Mouse (Mus musculus) spleen, adult 2 months (tissue): ENCODE results near the gene Ip6k1. TPM values are rescaled to one million over a fixed set of nuclear protein-coding genes. Genes with fewer than 3 reads are reported as not detected.

ENCODE experiments used
- DNase-seq, 2 experiments: peaks; one replicate each; pipeline versions ENCODE4 v3.0.0 to v3.0.0-alpha.2; 2012 to 2021; ENCODE audit warnings: low spot score in 2 of 2, low read depth in 1 of 2
- H3K27ac ChIP-seq: fragments of 200-500 bp; 2 replicates; pipeline ENCODE4 v1.5.1; 2012; ENCODE audit warnings: low read length, inconsistent platforms; ENCODE audit not compliant: insufficient read depth
- H3K27me3 ChIP-seq: fragments of 200-500 bp; 2 replicates; pipeline ENCODE4 v1.6.1; 2012; ENCODE audit warnings: mild to moderate bottlenecking, moderate library complexity, low read length, inconsistent platforms; ENCODE audit not compliant: control insufficient read depth, insufficient read depth
- H3K36me3 ChIP-seq: fragments of 200-500 bp; 2 replicates; pipeline ENCODE4 v1.6.1; 2012; ENCODE audit warnings: mild to moderate bottlenecking, low read length, inconsistent platforms; ENCODE audit not compliant: control insufficient read depth, insufficient read depth
- H3K4me1 ChIP-seq: fragments of 200-500 bp; 2 replicates; pipeline ENCODE4 v1.6.1; 2011; ENCODE audit warnings: inconsistent platforms; ENCODE audit not compliant: control insufficient read depth, insufficient read depth, insufficient read length
- H3K4me3 ChIP-seq: fragments of 200-500 bp; 2 replicates; pipeline ENCODE4 v1.5.1; 2011; ENCODE audit warnings: mild to moderate bottlenecking, inconsistent platforms; ENCODE audit not compliant: insufficient read depth, insufficient read length; ENCODE audit errors: extremely low read depth
- CTCF ChIP-seq: fragments of 200-500 bp; IDR thresholded peaks from 2 replicates; pipeline ENCODE4 v1.5.1; 2011; ENCODE audit warnings: mild to moderate bottlenecking, inconsistent platforms; ENCODE audit not compliant: insufficient read depth, insufficient read length, insufficient replicate concordance; ENCODE audit errors: extremely low read depth
- POLR2A ChIP-seq: fragments of 200-500 bp; IDR thresholded peaks from 2 replicates; pipeline ENCODE4 v1.6.1; 2011; ENCODE audit warnings: low read depth, low read length, inconsistent platforms
- WGBS: fragments of 180-500 bp; shearing (Covaris S2); methylation state at CpG from one replicate; pipeline ENCODE4 v1.1.7; 2018; 5-methylcytosine and 5-hydroxymethylcytosine counted together
- polyA plus RNA-seq: library from polyadenylated mRNA; depleted of rRNA; stranded (reverse); fragments of >200 nt; gene quantifications from 2 replicates; pipeline ENCODE4 v1.2.3, GENCODE M21; 2012

Ip6k1 gene
- polyA plus RNA-seq, 1 experiment = 118 TPM

DNA sequence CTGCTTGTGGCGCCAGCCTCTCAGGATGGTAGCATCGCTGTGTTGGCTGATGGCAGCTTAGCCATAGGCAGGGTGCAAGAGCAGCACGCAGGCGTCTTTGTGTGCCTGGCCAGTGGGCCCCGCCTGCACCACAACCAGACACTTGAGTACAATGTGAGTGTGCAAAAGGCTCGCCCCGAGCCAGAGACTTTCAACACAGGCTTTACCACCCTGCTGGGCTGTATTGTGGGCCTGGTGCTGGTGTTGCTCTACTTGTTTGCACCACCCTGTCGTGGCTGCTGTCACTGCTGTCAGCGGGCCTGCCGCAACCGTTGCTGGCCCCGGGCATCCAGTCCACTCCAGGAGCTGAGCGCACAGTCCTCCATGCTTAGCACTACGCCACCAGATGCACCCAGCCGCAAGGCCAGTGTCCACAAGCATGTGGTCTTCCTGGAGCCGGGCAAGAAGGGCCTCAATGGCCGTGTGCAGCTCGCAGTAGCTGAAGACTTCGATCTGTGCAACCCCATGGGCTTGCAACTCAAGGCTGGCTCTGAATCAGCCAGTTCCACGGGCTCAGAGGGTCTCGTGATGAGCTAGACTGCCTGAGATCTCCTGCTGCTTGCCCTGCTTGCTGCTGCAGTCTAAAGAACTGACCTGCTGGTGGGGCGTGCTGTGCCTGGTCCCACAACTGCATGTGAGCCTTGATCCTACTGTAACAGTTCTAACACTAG lies 52.2 kb downstream of the Ip6k1 start:
- WGBS = 96% methylated on average over 22 of the region's 22 CpGs
- TF ChIP-seq POLR2A = no peak
- no peak for TF ChIP-seq CTCF
- Histone ChIP-seq H3K36me3 (peaks cover 51% of the 10 kb centered on the region), H3K4me1 (peaks cover 6% of the 10 kb centered on the region; the same call in 1 of the 2 replicates), H3K4me3 (no peak overlapping the region), H3K27ac (no peak overlapping the region), H3K27me3 (no peaks in the 10 kb centered on the region)
- DNase-seq = no peak

GRCm38 (mm10) chr9:108055061-108055460 lies 52.8 kb downstream of the Ip6k1 start:
- no peak overlapping the region for H3K27ac ChIP-seq
- no peaks in the 10 kb centered on the region for H3K27me3 ChIP-seq
- peaks cover under 1% of the 10 kb centered on the region; the same call in 1 of the 2 replicates for H3K4me1 ChIP-seq
- peaks cover 56% of the 10 kb centered on the region for H3K36me3 ChIP-seq
- no peak for TF ChIP-seq POLR2A
- TF ChIP-seq CTCF = no peak
- H3K4me3 ChIP-seq = no peak overlapping the region
- WGBS = 42% methylated on average over 1 of the region's 1 CpGs
- no peak for DNase-seq

GRCm38 (mm10) chr9:108055661-108056237 lies 53.4 kb downstream of the Ip6k1 start:
- no peak overlapping the region for H3K4me3 ChIP-seq
- 92% methylated on average over 6 of the region's 6 CpGs for WGBS
- no peaks in the 10 kb centered on the region for H3K27me3 ChIP-seq
- H3K27ac ChIP-seq = no peak overlapping the region
- DNase-seq = no peak
- peaks cover 57% of the 10 kb centered on the region for H3K36me3 ChIP-seq
- no peaks in the 10 kb centered on the region for H3K4me1 ChIP-seq
- no peak for TF ChIP-seq CTCF
- no peak for TF ChIP-seq POLR2A

GRCm38 (mm10) chr9:108056361-108057261 lies 54.3 kb downstream of the Ip6k1 start:
- H3K36me3 ChIP-seq = peaks cover 55% of the 10 kb centered on the region
- no peak for DNase-seq
- H3K27me3 ChIP-seq = no peaks in the 10 kb centered on the region
- WGBS = 93% methylated on average over 28 of the region's 28 CpGs
- TF ChIP-seq CTCF (no peak), POLR2A (no peak)
- H3K4me3 ChIP-seq = no peak overlapping the region
- H3K27ac ChIP-seq = no peak overlapping the region
- no peaks in the 10 kb centered on the region for H3K4me1 ChIP-seq

DNA sequence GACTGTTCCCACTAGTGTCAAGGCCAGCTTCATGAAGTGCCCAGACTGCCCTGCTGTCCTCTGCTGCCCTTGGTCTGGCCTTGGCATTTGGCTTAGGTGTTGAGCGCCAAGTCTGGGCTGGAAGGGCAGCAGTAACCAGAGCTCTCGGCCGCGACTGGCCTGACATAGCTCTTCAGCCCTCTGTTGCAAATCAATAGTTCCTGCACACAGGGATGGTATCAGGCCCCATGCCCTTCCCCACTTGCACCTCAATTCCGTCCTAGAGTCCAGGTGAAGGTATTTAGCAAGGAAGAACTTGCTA lies 54.9 kb downstream of the Ip6k1 start:
- DNase-seq = no peak
- Histone ChIP-seq H3K4me1 (no peaks in the 10 kb centered on the region), H3K27ac (no peak overlapping the region), H3K36me3 (peaks cover 57% of the 10 kb centered on the region), H3K27me3 (no peaks in the 10 kb centered on the region), H3K4me3 (no peak overlapping the region)
- WGBS = over 99% methylated on average over 5 of the region's 5 CpGs
- no peak for TF ChIP-seq POLR2A
- TF ChIP-seq CTCF = no peak

DNA sequence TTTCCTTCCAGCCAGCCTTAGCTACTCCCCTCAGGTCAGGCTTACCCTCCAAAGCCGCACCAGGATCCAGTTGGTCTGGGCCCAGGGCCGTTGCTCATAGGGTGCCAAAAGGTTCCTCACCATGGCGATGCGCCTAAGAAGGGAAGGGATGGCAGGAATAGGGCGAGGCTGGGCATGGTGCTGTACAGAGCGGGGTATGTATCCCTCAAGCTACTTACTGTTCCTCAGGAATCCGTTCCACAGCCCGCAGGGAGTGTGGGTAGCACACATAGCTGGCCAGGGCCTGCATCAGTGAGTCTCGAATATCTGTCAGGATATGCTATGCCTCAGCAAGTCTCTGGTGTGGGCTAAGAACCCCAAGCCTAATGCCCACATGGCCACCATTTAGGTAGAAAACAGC lies 56.0 kb downstream of the Ip6k1 start:
- no peaks in the 10 kb centered on the region for H3K4me1 ChIP-seq
- peak in 1 of 2 experiments; percentile 2 for DNase-seq

More for the DNA sequence above, 56.0 kb downstream of the Ip6k1 start:
- Histone ChIP-seq H3K36me3 (peaks cover 66% of the 10 kb centered on the region), H3K4me3 (no peak overlapping the region), H3K27me3 (no peaks in the 10 kb centered on the region), H3K27ac (no peak overlapping the region)
- TF ChIP-seq CTCF (no peak), POLR2A (no peak)
- WGBS = 95% methylated on average over 9 of the region's 9 CpGs
